Mouse (Mus musculus): ENCODE measurements at regions not wholly inside any gene's neighbourhood (a gene's known extent, or its start where the extent isn't known, plus 50 kb on each side); places are given as distances from the start of the nearest gene placed in this dataset.

GRCm38 (mm10) chr3:100401080-100401479, 88.0 kb downstream of the Tent5c start:
- no peak for DNase-seq (ENCODE audit: low spot score)

GRCm38 (mm10) chr3:100397491-100397890, 91.6 kb downstream of the Tent5c start:
- DNase-seq (ENCODE audit: low spot score) = no peak

DNA sequence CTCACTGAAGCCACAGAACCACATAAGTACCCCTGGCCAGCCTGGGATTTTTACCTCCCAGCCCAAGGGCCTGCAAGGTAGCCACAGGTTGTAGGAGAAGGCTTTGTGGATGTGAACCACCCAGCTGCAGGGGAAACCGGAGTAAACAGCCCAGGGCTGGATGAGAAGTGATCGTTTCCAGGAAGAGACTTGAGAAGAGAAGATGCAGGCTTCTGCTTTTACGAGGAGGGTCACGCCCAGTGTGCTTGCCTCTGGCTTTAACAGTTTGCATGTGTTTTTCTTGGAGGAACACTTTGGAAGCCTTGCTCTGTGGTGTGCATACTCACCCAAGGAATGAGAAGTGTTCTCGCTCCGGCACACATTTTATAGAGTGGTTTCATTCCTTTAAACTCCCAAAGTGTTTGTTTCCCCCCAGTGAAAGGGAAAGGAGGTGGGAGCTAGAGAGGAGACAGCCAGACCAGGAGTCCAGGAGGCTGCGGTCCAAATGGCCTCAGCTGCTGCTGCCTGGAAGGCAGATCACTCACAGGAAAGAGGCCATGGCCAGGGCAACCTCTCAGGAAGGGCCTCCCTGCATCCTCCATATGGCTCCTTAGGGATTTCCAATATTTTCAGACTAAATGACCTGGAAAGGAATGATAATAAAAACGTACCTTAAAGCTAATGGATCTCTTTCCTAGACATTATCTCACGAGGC, 94.1 kb downstream of the Tent5c start:
- DNase-seq (ENCODE audit: low spot score) = no peak

DNA sequence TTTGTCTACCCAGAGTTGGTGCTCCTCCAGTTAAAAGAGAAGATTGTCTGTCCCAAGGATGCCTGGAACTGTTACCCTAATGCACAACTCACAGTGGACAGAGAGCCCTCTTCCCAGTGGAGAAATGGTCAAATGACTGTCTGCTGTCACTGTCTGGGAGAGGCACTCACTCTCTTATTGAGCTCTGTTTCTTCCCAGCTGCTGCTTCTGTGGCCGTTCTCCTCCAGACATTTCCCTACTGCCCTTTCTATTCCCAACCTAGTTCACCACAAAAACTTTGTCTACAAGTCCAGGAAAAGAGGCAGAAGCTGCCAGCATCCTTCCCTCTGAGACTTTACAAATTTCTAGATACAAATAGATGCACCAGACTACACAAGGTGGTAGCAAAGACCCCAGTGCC, 95.2 kb downstream of the Tent5c start:
- no peak for DNase-seq (ENCODE audit: low spot score)

- no peak for DNase-seq (ENCODE audit: low spot score)
Measured at GRCm38 (mm10) chr3:100382181-100382580, 106.9 kb downstream of the Tent5c start.

- no peak for DNase-seq (ENCODE audit: low spot score)
Measured at GRCm38 (mm10) chr3:100381363-100381762, 107.8 kb downstream of the Tent5c start.

DNA sequence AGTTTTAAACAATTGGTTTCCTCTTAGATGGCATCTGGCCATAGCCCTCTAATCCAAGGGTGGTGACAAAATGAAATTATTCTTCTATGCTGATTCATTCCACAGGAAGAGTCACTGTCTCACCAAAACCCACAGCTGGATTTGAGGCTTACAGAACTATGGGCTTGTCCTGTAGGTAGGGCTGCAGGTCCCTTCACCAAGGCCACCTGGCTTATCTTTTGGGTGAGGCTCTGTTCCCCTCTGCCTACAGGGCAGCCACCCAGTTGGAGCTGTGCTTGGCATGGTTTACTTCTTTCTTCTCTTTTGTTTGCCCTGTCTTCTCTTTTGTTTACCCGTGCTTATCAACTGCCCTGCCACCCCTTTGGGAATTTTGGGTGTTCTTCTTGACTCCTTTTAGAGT, 113.0 kb downstream of the Tent5c start:
- DNase-seq (ENCODE audit: low spot score) = no peak

GRCm38 (mm10) chr3:100366884-100367840, 122.0 kb downstream of the Tent5c start:
- no peak for DNase-seq (ENCODE audit: low spot score)

DNA sequence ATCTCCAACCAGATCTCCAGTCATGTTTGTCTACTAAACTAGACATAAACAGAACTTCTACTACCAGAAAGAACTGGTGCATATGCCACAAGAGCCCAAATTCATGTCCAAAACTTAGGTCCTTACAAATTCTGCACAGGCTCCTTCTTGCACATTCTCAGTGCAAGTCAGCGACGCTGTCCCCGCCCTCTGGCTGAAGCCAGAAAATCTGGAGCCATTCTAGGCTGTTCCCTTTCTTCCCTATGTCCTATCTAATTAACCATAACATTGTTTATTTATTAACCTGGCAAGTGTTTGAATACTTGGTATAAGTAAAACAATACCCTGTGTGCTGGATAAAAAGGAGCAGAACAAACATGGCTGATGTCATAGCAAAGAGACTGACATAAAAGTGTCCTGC, 122.7 kb downstream of the Tent5c start:
- DNase-seq (ENCODE audit: low spot score) = no peak

- DNase-seq (ENCODE audit: low spot score) = no peak
Measured at GRCm38 (mm10) chr3:100365354-100365945, 123.7 kb downstream of the Tent5c start.

GRCm38 (mm10) chr3:100364706-100365105, 124.4 kb downstream of the Tent5c start:
- no peak for DNase-seq (ENCODE audit: low spot score)

DNA sequence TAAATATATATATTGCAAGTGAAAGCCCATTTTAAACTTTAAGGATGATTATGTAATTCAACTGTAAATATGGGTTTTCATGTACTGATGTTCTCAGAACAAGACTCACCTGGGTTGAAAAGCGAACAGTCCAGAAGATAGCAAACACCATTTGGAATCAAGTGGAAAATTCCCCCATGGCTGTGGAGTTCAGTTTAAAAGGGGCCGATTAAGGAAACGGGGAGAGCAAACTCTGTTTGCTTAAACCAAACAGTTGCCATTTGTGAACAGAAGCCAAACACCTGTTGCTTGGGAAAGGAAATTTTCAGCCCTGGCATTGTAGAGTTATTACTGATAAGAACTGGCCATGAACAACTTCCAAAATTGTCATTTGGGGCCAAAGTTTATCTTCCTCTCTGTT, 126.1 kb downstream of the Tent5c start:
- DNase-seq (ENCODE audit: low spot score) = no peak

DNA sequence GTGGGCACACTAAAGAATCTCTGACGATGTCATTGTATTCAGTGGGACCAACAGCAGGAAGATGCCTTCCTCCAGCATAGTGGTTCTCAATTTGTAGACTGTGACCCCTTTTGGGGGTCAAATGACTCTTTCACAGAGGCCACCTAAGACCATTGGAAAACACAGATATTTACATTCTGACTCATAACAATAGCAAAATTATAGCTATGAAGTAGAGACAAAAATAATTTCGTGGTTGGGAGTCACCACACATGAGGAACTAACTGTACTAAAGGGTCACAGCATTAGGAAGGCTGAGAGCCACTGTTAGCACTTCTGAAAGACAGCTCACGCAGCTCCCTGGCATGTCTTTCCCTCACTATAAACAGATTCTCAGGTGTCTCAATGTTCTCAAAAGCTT, 129.1 kb downstream of the Tent5c start:
- no peak for DNase-seq (ENCODE audit: low spot score)

DNA sequence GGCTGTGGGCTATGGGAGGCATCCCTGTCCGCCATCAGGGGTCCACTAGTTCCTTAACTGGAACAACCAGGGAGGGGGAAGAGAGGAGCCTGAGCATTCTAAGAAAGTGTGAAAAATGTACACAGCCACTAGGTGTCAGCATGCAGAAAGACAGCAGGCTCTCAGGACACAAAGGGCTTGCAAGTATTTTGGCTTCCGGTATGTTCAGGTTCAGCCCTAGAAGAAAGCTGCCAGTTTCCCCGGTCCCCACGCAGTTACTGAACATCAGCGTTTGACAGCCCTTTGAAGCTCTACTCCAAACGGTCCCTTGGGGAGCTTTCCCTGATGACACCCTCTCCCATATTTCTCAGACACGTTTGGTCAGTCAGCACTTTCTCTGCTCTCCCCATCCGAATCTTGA, 130.1 kb downstream of the Tent5c start:
- peak; percentile 27 for DNase-seq (ENCODE audit: low spot score)

DNA sequence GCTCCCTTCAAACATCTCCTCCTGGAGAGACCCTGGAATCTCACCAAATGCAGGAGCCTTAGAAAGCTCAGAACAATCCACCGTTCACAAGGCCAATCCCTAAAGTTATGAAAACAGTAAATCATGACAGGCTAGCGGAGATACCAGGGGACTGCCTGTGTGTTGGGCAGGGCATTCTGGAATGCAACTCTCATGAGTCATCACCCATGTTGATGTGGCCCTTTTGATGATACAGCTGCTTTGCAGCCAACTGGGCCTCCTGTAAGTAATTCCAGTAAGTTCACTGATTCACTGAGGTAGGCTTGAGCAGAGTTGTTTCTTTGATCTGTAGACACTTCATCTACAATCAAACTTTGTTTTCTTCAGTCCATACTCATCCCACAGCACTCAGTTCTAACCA, 155.6 kb downstream of the Tent5c start:
- no peak for DNase-seq (ENCODE audit: low spot score)

- no peak for DNase-seq (ENCODE audit: low spot score)
Measured at GRCm38 (mm10) chr3:100318357-100318756, 156.2 kb upstream of the Wdr3 start.

DNA sequence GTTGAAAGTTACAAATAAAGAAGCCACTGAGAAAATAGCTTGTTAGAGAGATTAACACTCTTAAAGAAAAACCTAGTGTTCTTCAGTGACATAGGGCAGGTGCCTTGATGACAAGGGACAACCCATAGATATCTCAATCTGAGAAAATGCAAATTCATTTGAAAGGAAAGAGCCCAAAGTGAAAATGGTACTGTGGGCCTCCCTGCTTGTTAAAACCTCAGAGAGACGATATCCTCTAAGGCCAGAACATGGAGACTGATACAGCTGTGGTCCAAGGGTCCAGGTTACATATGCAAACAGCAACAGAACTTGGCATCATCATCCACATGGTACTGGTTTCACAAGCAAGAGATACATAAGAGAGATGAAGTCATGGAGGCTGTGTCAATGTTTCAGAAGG, 125.6 kb upstream of the Wdr3 start:
- DNase-seq (ENCODE audit: low spot score) = no peak

- no peak for DNase-seq (ENCODE audit: low spot score)
Measured at GRCm38 (mm10) chr3:100266976-100267375, 104.8 kb upstream of the Wdr3 start.

GRCm38 (mm10) chr3:100264991-100265390, 102.8 kb upstream of the Wdr3 start:
- no peak for DNase-seq (ENCODE audit: low spot score)

All from ovary, postnatal 36 days (tissue).